Mouse (Mus musculus): ENCODE results near the gene Lyar.

Gene Lyar

GRCm38 (mm10) chr5:38220328-38220912 lies at the start of gene Lyar, which contains the start of gene Zbtb49:
TSS of gene Lyar (plus strand) at chr5:38220470.
TSS of gene Zbtb49 (minus strand) at chr5:38220457.
- peak; percentile 96 for DNase-seq (ENCODE audit: low read depth)

- DNase-seq (ENCODE audit: low read depth): no peak
Measured at GRCm38 (mm10) chr5:38173766-38174165, 46.5 kb upstream of the Lyar start.

- DNase-seq (ENCODE audit: low read depth): no peak
Measured at GRCm38 (mm10) chr5:38174256-38174912, 45.9 kb upstream of the Lyar start.

GRCm38 (mm10) chr5:38184688-38185285 lies 35.5 kb upstream of the Lyar start:
- no peak for DNase-seq (ENCODE audit: low read depth)

- no peak for DNase-seq (ENCODE audit: low read depth)
Measured at GRCm38 (mm10) chr5:38187006-38187405, 33.3 kb upstream of the Lyar start.

- no peak for DNase-seq (ENCODE audit: low read depth)
Measured at GRCm38 (mm10) chr5:38190907-38191306, 29.4 kb upstream of the Lyar start.

GRCm38 (mm10) chr5:38194946-38195345 lies 25.3 kb upstream of the Lyar start:
- DNase-seq (ENCODE audit: low read depth): no peak

GRCm38 (mm10) chr5:38195941-38196340 lies 24.3 kb upstream of the Lyar start:
- DNase-seq (ENCODE audit: low read depth): no peak

- no peak for DNase-seq (ENCODE audit: low read depth)
Measured at GRCm38 (mm10) chr5:38196821-38197481, 23.3 kb upstream of the Lyar start.

GRCm38 (mm10) chr5:38197482-38197823 lies 22.8 kb upstream of the Lyar start:
- peak; percentile 76 for DNase-seq (ENCODE audit: low read depth)

- DNase-seq (ENCODE audit: low read depth): no peak
Measured at GRCm38 (mm10) chr5:38199686-38200085, 20.6 kb upstream of the Lyar start.

GRCm38 (mm10) chr5:38205303-38205726 lies 15.0 kb upstream of the Lyar start:
- DNase-seq (ENCODE audit: low read depth): no peak

- no peak for DNase-seq (ENCODE audit: low read depth)
Measured at GRCm38 (mm10) chr5:38208985-38209384, 11.3 kb upstream of the Lyar start.

- no peak for DNase-seq (ENCODE audit: low read depth)
Measured at GRCm38 (mm10) chr5:38211691-38212090, 8.6 kb upstream of the Lyar start.

- DNase-seq (ENCODE audit: low read depth): no peak
Measured at GRCm38 (mm10) chr5:38213009-38213408, 7.3 kb upstream of the Lyar start.

GRCm38 (mm10) chr5:38219771-38220307 lies 431 bp upstream of the Lyar start:
- DNase-seq (ENCODE audit: low read depth): no peak

- DNase-seq (ENCODE audit: low read depth): peak; percentile 74
Measured at GRCm38 (mm10) chr5:38235422-38235821, 15.2 kb downstream of the Lyar start.

- no peak for DNase-seq (ENCODE audit: low read depth)
Measured at GRCm38 (mm10) chr5:38236627-38237026, 16.4 kb downstream of the Lyar start.

- DNase-seq (ENCODE audit: low read depth): no peak
Measured at GRCm38 (mm10) chr5:38240727-38241472, 20.6 kb downstream of the Lyar start.

GRCm38 (mm10) chr5:38241473-38241834 lies 21.2 kb downstream of the Lyar start:
- no peak for DNase-seq (ENCODE audit: low read depth)

- DNase-seq (ENCODE audit: low read depth): no peak
Measured at GRCm38 (mm10) chr5:38241966-38242365, 21.7 kb downstream of the Lyar start.

- peak; percentile 63 for DNase-seq (ENCODE audit: low read depth)
Measured at GRCm38 (mm10) chr5:38255195-38255594, 34.9 kb downstream of the Lyar start.

All from naive thymus-derived CD4-positive, alpha-beta T cell, adult 2 months (primary cell).